Comparison of ENCODE assay signal across 31 mouse cellular contexts in the genomic region with DNA sequence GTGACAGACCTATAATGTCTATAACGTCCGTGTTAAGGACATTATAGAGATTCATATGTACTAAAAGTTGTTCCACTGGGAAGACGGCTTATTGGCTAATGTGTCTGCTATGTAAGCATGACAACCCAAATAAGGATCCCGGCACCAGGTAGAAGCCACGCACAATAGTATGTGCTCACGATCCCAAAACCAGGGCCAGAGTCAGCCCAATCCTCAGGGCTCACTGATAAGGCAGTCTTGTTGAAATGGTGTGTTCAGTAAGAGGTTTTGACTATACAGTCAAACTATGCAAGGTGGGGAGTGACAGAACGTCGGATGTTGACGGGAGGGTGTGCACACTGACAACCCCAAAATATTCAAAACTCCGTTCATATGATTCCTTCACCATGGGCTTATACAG. TPM values are rescaled to one million over a fixed set of nuclear protein-coding genes. Genes with fewer than 3 reads are reported as not detected.
"Had no signal": no experiment of that assay in that cellular context is flagged by ENCODE, and none has a peak within 500 bp of the region (broad histone marks: within the 10 kb centered on the region; RNA-seq: fewer than 3 reads in every experiment).

No protein-coding gene starts in this region.

- H3K4me3 ChIP-seq: embryonic facial prominence, embryonic 10.5 days; embryonic facial prominence, embryonic 12.5 days; embryonic facial prominence, embryonic 13.5 days; embryonic facial prominence, embryonic 15.5 days; erythroblast, embryonic 14.5 days; forebrain, embryonic 10.5 days; forebrain, embryonic 12.5 days; forebrain, embryonic 13.5 days; forebrain, embryonic 15.5 days; gastrocnemius, adult 2 months; heart, adult 2 months had no signal

- H3K9me3 ChIP-seq: embryonic facial prominence, embryonic 10.5 days; embryonic facial prominence, embryonic 12.5 days; embryonic facial prominence, embryonic 13.5 days; embryonic facial prominence, embryonic 15.5 days; forebrain, embryonic 10.5 days; forebrain, embryonic 12.5 days; forebrain, embryonic 13.5 days; forebrain, embryonic 15.5 days had no signal

- H3K27ac ChIP-seq: embryonic facial prominence, embryonic 10.5 days; embryonic facial prominence, embryonic 12.5 days; embryonic facial prominence, embryonic 13.5 days; embryonic facial prominence, embryonic 15.5 days; forebrain, embryonic 10.5 days; forebrain, embryonic 12.5 days; forebrain, embryonic 13.5 days; forebrain, embryonic 15.5 days; gastrocnemius, adult 2 months; heart, adult 2 months had no signal

- H3K27me3 ChIP-seq: embryonic facial prominence, embryonic 12.5 days; embryonic facial prominence, embryonic 13.5 days; embryonic facial prominence, embryonic 15.5 days; forebrain, embryonic 12.5 days; forebrain, embryonic 13.5 days; forebrain, embryonic 15.5 days had no signal

- H3K4me1 ChIP-seq: embryonic facial prominence, embryonic 10.5 days; embryonic facial prominence, embryonic 12.5 days; embryonic facial prominence, embryonic 13.5 days; embryonic facial prominence, embryonic 15.5 days; forebrain, embryonic 10.5 days had no signal

- DNase-seq: cerebellum, adult 2 months; cerebellum, adult 8-10 months; cerebellum, adult 9-10 months; cerebellum, adult 9-11 months; cerebellum, postnatal 10 days; cerebellum, postnatal 14 days; cerebellum, postnatal 25 days; cerebellum, postnatal 36 days; embryo, embryonic 11 days; forebrain, postnatal 0 days; gastrocnemius, adult 2 months; gastrocnemius, postnatal 10 days; gastrocnemius, postnatal 14 days; gastrocnemius, postnatal 25 days; gastrocnemius, postnatal 36 days; heart, adult 2 months had no signal

RNA-seq across cellular contexts. Expression of gene Aldh3a1, which starts 42.5 kb away (rescaled TPM):
- total RNA-seq: common myeloid progenitor, adult 5-6 weeks; forebrain, postnatal 0 days; granulocyte monocyte progenitor cell, adult 5-6 weeks had no signal
- polyA plus RNA-seq: embryonic facial prominence, embryonic 10.5 days; embryonic facial prominence, embryonic 11.5 days; erythroblast, embryonic 14.5 days; forebrain, embryonic 10.5 days; forebrain, embryonic 11.5 days; forebrain, embryonic 12.5 days; forebrain, embryonic 13.5 days; forebrain, embryonic 14.5 days; heart, embryonic 11.5 days had no signal
